Mouse (Mus musculus) adrenal gland, postnatal 25 days (tissue): ENCODE results near the gene Pfkp. TPM values are rescaled to one million over a fixed set of nuclear protein-coding genes. Genes with fewer than 3 reads are reported as not detected.
A peak's percentile ranks its signal among the peaks of the same experiment; 100 is the strongest.

Experiments used
- DNase-seq: peaks from one replicate; pipeline ENCODE4 v3.0.0; 2021; ENCODE audit warnings: mixed read lengths
- long read RNA-seq: library from polyadenylated mRNA; stranded (forward); transcript quantifications from one replicate; pipeline ENCODE4 v2.0.0, GENCODE M21; 2021
- total RNA-seq: library from RNA; stranded (reverse); gene quantifications from 2 replicates; pipeline ENCODE4 v1.2.3, GENCODE M21; 2021

The Pfkp gene
- total RNA-seq, result 57.6 and 66.5 TPM in 2 replicates
- long read RNA-seq, full-length matches to known transcripts, result 59 of 76 reads
- long read RNA-seq, partial matches to known transcripts, result 11 of 76 reads
- long read RNA-seq, other reads (novel, unspliced or antisense), result 6 of 76 reads

DNA sequence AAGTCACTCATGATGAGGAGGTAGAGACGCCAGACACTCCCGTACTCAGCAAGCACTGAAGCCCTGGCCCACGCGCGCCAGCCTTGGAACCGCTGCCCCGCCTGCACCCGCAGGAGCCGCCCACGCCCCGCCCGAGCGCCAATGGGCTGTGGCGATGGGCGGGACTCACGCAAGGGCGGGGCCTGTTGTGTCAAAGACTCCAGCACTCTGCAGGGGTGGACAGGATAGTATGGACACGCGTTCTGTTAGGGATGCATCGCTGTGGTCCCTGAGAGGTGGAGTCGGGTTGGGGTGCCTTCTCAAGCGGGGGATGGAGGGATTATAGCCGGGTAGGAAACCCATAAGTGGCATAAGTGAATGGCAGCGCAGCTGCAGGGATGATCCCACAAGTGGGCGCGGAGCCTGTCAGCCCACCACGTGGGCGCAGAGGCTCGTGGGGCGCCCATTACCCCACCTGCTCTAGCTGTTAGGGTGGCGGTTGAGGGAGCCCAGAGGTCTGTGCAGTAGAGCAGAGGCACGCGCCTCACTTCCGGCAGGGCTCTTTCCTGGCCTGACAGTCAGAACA, at the start of gene Pfkp:
TSS of gene Pfkp (minus strand) at position 109 of the 565 bp plus-strand sequence.
- DNase-seq, result peak; percentile 95

DNA sequence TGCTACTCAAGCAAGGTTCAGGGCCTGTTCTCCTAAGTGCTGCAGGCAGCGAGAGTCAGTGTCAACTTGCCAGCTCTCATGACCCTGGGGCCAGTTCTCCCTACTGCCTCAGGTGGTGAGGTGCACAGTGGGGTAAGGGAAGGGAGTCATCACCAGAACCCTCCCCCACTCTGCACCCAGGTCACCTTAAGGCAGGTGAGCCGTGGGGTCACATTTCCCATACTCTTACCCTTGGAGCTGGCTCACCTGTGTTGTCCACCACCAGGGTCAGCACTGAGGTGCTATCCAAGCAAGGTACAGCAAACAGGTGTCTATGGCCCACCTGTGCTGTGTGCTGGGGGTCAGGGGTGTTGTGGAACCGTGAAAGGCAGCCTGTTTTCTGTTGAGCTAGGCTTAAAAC, 42.0 kb upstream of the Pfkp start:
- DNase-seq, result no peak

DNA sequence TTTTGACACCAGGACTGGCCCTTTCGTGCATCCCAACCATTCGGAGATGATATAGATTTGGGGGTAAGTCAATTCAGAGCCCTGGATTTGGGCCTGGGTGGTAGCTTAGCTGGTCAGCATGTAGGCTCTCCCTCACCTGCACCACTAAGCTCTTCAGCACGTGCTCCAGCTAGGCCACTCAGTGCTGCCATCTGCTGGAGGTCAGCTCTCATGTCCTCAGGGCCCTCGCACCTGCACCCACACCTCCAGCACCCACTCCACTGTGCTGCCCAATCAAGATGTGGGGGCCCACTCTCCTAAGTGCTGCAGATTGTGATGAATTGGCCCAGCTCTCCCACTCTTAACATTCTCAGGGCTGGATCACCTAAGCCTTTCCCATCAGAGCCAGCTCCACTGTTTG, 41.4 kb upstream of the Pfkp start:
- DNase-seq, result peak; percentile 69

DNA sequence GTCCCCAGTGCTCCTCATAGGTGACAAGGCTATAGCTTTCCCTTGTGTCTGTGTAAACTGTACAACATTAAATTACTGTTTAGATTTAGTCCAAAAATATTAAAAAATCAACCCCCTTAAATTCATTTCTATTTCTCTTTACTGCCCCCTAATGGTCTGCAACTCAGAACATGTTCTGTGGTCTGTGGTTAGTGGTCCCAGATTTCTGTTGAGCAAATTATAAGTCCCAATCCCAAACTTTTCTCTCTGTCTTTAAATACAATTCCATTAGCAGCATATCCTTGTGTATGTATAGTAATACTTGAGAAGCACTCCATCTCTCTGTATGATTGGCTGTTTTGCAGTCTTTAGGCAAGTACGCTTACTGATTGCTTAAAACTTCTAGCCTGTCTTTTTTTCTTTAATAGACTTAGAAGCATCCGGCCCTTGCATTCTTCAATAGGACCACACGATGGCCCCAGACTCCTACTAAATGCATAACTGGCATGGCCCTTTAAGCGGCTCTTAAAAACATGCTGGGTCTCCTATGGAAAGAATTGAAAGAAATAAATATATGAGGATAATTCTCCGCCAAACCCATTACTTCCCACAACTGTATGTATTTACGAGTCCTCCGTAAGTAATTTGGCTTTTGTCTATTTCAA, 40.3 kb upstream of the Pfkp start:
- DNase-seq, result peak; percentile 23

DNA sequence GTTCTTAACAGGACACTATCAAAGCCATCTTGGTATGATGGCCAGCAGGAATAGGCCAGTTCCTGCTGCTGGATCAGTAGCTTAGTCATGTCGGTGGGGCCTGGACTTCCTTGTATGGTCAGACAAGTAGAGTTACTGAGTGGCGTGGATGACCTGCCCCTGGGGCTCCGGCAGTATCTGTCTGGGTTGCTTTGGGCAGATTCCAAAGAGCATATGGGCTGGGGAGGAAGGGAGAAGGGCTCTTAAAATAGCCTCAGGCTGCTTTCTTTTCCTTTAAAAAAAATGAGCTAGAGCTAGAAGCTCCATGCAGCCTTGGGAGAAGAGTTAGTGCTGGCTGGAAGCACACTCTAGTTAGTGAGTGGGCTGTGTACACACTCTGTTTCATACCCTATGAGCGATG, 18.3 kb upstream of the Pfkp start:
- no peak for DNase-seq

DNA sequence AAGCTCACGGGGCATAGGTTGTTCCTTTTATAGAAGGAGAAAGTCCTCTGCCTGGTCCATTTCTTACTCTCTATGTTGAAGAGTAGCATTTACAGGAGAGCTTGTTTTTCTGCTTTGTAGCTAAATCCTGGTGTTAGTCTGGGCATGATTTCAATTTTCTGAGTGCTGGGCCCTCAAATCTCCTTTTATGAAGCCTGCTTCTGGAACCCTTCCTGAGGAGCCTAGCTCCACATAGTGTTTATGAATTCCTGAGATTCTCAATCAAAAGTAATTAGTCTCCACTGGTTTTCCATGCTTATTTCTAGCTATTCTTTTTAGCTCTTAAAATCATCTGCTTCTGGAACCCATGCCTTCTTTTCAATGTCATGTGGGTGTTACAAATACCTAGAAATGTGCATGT, 16.9 kb upstream of the Pfkp start:
- no peak for DNase-seq

DNA sequence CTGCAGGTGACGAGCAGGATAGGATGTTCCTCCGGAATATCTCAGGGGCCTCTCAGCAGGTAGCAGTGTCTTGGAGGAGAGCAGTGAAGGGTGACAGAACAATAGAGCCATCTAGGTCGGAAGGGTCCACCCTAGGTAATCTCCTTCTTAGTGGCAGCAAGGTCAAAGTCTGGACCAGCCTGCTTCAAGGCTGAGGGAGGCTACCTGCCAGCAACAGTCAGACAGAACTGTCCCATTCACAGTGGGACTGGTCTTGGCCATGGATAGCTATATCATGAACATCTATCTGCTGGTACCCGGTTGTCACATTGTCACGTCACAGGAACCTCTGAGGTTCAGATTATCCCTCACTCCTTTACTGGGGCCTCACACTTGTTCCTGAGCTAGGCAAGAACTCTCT, 15.6 kb upstream of the Pfkp start:
- DNase-seq, result no peak

DNA sequence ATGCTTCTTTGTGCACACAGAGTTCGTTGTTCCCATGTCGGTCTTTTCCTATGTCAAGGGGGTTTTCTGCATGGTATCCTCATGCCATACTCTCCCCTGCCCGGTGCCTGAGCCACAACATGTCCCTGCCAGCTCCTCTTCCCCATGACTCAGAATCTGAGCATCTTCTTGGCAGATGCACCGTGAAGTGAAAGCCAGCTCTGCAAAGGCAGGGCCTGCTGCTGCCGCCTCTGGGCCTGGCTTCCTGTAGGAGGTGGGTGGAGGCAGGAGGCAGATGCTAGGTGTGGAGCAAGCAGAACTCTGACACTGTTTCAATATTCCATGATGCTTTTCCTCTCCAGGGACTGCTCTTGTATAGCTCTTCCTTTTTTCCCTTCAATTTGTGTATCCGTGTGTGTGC, 10.7 kb upstream of the Pfkp start:
- no peak for DNase-seq

DNA sequence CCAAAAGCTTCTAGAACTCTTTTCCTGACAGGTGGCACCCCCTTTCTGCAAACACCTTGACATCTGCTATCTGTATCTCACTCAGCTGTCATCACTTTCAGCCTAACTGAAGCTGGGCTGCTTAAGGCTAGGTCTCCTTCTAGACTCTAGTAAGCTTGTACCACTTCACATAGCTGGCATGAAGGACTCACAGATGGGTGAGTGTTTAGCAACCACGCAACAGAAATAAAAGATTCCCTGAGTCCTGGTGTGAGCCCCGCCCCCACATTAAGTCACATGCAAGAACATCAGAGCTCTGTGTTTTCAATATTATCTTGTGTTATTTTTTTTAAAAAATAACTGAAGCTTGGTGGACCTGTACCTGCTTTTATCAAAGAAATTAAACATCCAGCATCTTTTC, 8.7 kb upstream of the Pfkp start:
- no peak for DNase-seq

DNA sequence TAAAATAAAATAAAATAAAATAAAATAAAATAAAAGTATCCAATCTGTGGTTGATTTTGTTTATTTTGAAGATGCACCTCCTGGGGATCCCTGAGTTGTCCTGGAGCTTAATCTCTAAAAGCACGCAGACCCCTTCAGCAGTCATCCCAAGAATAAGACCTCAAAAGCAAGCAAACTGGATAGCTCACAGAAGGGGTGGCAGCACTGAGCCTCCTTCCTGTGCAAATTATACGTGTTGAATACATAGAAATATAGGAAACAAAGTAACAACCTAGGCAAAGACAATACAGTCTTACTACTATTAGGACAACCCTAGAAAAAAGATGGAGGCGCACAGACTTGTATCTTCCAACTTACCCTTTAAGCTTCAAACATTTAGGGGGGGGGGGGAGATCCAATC, 965 bp upstream of the Pfkp start:
- no peak for DNase-seq

DNA sequence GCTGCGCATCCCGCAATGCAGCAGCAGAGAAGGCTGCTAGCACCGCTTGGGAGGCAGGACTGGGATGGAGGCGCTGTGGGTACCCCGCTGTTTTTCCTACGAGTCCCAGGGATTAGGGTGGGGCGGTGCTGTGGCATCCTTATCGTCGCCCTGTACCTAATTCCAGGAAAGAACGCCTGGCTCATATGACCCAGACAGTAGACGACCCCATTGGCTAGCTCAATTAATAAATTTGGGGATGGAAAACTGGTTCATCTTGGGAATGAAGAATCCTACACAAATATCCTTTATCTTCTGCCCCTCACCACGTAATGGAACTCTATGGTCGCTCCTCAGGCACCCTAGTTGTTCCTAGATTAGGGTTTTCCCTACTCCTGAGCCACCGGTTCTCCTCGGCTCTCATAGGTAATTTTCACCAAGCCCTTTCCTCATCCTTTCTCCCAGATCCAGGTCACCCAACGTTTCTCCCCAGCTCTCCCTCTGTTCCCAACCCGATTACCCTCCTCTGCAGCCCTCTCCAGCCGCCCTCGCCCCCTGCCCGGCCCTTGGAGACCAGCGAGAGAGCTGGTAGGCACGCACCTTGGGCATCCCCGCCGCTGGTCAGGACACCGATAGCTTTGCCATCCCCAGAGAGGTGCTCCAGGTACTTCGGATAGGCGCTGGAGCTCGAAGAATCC, 447 bp downstream of the Pfkp start:
- DNase-seq, result no peak

DNA sequence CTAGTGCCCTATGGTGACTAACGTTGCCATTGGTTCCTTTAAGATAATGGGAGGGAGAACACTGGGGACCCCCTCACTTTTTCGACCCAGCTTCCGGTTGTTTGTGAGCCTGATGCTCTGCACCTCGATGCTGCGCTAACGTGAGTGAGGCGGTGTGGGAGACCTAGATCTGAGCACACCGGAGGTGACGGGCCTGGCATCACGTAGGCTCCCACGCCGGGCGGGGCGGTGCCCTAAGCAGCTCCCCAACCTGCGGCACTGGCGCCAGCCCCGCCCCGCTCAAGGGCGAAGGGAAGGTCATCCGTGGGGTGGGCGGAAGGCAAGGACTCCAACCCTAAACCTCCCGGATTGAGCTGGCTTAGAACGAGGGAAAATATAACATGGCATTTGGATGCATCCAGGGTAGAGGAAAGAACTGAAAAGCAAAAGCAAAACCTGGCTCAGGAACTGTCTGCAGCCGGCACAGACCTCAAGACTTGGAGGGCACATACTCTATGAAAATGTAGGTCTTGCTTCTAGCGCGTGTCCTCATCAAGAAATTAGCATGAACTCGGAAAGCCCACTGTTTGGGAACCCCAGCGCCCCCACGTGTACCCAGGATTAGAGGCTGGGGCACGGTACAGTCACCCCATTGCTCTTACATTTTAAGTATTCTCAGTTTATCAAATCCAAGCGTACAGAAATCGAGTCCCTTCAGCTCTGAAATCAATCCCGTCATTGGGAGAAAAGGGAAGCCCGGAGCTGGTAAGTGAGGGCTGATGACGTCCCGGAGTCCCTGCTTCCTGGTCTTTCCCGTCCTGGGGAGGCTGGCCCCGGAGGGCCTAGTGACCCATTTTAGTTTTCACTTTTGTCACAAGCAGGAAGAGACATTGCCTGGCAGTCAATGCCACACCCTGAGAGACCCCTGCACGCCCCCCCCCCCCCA, 1.2 kb downstream of the Pfkp start:
- DNase-seq, result peak; percentile 70

DNA sequence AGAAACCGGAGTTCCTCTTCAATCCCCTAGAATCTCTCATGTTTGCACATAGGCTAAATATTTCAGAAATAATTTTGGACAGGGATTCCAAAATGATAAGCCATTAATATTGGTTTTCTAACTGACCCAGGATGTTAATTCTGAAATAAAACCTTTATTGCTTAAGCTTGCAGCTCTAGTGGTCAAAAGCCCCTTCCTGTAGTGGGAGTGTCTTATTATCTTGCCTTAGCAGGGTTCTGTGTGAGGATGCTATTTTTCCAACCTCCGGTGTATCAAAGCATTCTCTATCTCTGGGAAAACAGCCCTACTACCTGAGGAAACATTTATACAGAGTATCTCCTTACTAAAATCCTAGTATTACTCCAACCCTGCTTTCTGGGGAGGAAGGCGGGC, 1.9 kb downstream of the Pfkp start:
- no peak for DNase-seq

DNA sequence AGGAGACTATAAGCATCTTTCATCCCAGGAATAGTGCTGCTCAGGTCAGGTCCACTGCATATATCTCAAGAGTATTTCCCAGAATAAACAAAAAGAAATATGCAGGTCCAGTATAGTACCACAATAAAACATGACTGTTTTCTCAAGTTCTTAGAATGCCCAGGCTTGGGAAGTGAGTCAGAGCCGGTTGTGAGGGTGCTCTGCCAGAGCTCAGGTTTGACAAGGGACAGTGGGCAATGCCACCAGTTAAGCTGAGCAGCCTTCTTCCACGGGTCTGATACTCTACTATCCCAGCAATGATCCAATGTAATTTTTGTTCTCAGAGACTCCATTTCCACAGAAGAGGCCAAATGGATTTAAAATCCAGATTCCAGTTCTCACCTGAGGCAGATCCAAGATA, 2.3 kb downstream of the Pfkp start:
- no peak for DNase-seq

DNA sequence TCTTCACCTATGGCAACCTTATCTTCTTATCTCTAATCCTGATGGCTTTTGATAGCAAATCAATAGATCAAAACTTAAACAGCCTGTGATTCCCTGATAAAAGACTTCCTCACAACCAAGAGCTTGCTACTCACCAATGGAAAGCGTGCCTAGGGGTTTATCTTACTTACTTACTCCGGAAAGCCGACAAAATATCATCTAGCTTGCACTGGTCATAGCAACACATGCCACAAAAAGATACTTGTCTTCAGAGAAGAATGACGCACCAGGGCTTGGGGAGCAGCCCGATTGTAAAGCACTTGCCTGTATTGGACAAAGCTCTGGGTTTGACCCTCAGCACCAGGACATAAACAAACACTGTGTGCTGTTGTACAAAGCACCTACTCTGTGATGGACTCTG, 4.6 kb downstream of the Pfkp start:
- no peak for DNase-seq

DNA sequence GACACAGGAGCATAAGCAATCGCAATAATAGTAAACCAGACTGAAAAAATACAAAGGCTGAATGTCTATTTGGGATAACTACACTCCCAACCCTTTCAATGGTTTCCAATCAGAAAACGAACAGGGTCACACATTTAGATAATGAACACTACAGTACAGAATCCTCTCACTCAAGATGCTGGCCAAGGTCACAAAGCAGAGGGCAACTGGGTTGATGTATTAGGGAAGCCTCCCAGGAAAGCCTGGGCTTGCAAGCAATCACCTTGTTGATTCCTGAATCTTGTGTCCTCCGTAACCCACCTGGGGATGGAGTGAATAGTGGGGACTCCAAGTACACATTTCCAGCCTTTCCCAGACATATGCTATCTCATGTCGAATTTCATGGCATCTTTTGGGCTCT, 5.6 kb downstream of the Pfkp start:
- DNase-seq, result no peak

DNA sequence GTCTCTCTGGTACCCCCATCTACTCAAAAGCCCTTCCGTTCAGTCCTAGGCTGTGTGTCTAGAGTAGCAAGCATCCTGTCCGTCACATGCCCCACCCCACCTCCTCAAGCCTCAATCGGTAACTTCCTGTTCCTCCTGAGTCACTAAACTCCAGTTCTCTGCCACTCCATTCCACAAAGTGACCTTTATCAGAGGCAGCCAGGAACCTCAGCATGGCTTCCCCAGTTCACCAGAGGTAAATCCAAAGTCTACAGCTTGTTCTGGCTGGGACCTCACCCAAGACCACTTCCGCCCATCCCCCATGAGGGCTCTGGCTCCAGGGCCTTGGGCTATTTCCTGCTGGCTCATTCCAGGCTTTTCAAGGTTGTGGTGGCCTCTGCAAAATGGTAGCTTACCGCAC, 6.1 kb downstream of the Pfkp start:
- DNase-seq, result no peak

DNA sequence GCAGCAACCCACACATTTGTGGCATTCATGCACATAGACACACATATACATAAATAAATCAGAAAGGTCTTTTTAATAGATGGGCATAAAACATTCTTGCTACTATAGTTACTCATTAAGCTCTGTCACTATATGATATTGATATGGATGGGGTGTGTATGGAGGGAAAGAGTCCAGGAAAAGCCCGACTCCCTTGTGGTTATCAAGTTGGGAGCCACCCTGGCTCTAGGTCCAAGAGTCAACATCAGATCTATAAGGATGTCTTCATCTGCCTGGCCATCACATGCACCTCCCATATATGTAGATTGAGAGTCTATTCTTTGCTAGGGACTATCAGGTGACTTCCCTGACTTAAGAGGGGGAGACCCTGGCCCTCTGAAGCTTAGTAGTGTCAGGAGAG, 7.1 kb downstream of the Pfkp start:
- no peak for DNase-seq

DNA sequence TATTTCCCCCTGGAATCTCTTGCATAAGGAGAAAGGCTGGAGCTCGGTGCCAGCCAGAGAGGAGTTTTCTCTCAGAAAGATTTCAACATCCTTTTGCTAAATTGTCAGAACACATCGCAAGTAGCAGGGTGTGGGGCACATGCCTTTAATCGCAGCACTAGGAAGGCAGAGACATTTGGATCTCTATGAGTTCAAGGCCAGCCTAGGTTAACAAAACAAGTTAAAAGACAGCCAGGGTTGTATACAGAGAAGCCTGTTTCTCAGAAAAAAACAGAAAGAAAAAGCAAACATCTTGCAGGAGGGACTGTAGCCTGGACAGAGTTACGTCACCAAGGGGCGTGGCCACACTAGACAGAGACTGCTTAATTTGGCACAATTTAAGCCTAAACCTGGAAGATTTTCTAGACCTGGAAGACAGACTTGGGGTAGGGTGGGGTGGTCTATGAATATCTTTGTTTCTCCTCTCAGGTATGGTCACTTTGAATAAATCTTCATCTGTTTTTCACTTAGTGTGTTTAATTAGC, 9.0 kb downstream of the Pfkp start:
- DNase-seq, result no peak

DNA sequence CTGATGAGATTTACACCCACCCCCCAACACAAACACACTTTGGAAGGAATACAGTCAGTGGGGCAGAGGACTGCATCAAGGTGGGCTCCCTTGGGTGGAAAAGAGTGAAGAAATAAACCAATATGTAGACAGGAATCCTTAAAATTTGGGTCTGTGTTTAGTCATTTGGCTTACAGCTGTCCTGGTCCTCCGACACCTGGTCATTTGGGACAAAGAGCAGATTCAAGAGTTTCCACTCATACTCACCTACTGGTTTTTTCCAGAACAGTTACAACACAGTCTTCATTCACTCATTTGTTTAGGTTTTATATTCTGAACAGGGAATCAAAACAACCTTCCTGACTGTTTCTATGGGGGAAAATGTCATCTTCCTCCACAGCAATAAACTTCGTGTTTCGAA, 9.6 kb downstream of the Pfkp start:
- no peak for DNase-seq

DNA sequence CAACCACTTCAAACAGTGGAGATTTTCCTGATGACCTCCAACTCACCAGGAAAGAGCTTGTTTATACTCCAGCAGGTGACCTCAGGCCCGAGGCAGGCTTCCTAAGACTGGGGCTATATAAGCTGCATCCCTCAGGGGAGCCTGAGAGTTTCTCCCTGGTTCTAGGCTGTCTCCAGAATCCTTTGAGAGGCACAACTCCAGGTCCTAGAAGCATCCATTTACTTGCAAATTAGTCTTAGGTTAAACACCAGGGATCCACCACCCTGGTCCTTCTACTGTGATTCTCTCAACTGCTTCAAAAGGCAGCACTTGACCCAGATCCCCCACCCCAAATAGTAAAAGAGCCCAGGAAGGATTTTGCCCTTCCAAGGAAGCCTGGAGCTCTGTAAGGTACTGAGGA, 10.2 kb downstream of the Pfkp start:
- DNase-seq, result no peak

DNA sequence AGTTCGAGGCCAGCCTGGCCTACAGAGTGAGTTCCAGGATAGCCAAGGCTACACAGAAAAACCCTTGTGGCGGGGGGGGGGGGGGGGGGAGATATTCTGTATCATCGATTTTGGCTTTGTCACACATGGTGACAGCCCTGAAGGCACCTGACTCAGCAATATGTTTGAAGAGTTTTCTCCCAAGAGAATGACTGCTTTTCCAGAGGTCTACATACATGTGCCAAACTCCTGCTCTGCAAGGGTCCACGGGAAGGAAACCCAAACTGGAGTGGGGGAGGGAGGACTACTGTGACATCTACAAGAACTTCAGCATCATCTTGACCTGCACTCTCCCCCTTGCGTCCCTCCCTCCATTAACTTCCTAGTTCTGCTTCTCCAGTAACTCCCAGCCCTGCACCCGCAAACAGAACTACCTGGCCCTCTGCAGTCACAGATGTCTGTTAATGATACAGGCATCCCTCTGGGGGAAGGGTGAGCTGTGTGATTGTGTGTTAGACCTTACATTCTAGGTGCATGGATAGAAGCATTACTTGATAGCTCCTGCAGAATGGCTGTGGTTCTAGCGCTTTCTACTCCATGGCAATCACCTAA, 10.9 kb downstream of the Pfkp start:
- no peak for DNase-seq
